Mouse (Mus musculus): Measurements from ENCODE around the gene Setdb2.
A peak's percentile ranks its signal among the peaks of the same experiment; 100 is the strongest.
"Not testable (repeated sequence)": the region's sequence is repeated elsewhere in the genome, so short reads cannot be mapped to it uniquely, and the experiment has no call there.

Gene Setdb2

DNA sequence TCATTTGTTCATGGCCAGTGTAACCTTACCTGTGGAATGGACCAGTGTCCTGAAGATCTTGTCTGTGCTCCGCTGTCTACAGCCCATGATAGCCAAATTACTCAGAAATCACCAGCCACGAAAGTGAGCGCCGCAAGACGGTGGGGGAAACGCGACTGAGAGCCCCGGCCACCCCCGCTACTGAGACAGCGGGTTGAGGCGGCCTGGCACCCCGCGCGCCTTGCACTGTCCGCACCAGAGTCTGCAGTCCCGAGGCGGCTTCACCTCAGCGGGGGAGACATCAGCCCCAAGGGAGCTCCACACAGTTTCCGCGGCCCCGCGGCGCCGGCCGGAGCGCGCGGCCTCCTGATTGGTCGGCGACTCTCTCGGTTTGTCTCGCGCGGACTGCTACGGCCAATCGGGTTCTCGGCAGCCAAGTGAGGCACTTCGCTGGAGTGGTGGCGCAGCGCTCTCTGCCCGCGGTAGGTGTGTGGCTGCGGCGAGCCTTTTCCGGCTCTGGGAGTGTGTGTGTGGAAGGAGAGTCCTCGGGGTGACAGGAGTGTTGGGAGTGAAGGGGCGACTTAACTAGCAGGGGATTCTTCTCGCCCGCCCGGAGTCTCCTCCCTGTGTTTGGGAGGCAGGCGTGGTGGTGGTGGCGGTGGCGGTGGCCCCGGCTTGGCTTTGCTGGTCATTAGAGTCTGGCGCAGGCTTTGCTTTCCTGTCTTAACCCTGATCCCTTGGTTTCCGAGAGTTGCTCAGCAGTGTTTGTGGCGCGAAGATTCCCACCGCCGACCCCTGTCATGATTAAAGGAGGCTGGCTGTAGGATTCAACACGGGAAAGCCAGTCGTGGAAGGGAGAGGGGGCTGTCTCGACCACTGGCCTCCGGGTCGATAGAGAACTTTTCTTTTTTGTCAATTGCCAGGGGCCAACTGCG, at the start of gene Setdb2, which contains the start of gene Cab39l:
Gene Setdb2, minus strand, starts transcription at position 327 of the 914 bp plus-strand sequence.
Gene Cab39l, plus strand, starts transcription at position 415 of the 914 bp plus-strand sequence.
- DNase-seq (ENCODE audit: low read depth): peak; percentile 96

DNA sequence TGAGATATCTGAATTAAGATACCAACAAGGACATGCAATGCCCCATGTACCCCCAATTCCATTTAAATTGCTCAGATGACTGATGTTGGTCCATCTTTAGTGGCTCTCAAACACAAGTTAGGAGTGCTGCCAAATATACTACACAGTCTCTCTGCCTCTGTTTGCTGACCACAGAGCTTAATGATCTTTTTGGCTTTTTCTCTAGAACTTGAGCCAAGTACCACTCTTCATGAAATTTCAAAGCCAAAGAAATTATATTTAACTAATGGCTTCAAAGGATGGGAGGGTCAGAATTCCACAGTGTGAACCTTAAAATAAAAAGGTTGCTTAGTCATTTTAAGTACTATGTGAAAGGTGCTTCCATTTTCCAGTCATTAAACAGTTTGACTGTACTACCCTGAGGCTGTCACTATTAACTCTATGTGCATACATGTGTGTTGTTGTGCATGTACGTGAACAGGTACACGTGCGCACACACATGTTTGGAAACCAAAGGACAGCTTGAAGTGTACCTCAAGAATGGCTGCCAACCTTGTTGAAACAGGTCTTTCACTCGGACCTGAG, 44.6 kb upstream of the Setdb2 start:
- no peak for DNase-seq (ENCODE audit: low read depth)

DNA sequence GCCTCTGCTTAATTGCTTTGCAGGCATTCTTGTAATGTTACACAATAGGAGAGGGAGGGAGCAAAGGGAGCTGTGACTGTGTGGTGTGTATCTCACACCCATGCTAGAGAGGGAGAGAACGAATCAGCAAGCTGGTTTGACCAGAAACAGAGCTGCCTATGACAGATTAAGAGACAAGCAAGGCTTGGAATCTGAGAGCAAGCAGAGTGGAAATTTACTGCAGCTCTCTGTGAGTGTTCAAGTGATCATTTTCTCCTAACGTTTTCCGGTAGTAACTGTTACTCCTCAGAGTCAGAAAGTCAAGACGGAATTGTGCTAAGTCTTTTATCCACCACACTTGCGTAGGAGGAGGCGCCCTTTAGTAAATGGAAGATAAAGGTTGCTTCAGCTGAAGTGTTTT, 38.0 kb upstream of the Setdb2 start:
- DNase-seq (ENCODE audit: low read depth): no peak

DNA sequence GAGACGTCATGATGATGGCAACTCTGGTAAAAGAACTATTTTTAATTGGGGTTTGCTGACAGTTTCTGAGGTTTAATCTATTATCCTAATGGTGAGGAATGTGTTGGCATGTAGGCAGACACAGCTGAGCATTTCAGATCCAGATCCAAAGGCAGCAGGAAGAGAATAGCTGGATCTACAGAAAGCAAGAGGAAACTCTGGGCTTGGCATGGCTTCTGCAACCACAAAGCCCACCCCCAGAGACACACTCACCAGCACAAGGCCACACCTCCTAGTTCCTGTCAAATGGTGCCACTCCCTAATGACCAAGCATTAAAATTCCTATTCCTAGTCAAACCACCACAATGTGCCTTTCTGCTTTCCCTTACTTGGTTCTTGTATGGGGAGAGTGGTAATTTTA, 30.1 kb upstream of the Setdb2 start:
- DNase-seq (ENCODE audit: low read depth): no peak

DNA sequence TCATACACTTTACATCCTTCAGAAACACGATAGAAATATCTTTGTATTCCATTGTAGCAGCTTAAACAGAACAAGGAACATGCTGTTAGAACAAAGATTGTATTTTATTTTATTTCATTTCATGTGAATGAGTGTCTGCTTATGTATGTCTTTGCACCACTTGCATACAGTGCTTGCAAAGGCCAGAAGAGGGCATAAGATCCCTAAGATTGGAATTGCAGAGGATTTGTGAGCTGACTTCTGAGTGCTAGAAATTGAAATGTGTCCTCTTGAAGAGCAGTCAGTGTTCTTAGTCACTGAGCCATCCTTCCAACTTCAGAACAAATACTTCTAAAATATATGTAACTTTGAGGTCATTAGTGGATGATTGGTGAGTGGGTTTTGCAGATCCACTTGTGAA, 27.1 kb upstream of the Setdb2 start:
- peak; percentile 9 for DNase-seq (ENCODE audit: low read depth)

DNA sequence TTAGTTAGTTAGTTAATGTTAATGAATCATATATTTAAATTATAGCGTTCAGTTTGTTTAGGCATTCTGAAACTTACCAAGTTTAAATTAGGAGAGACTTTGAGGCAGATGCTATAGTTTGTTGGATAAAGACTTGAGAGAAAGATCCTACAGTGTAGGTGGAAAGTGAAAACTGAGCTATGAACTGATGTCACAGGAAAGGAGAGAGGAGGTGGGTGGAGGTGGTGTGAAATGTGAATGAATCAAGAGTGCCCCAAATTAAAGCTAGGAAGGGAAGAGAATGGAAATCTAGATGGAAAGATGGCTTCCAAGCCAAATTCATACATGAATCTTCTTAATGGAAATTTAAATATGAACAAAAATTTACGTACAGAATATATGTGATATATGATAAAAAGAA, 25.8 kb upstream of the Setdb2 start:
- no peak for DNase-seq (ENCODE audit: low read depth)

DNA sequence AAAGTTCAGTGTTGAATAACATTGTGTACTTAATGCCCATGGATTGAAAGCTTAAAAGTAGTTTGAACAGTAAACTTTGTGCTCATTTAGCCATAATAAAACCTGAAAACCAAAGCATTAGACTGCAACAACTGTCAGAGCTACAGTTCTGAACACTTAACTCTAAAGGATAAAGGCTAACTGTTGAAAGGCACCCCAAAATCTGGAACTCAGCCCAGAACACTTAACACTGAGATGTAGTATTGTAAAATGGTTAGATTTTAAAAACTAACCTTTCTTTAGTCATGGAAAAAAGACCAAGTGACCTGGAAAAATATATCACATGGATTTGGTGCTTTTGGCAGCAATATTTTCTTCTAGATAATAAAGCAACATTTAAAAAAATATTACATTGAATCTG, 7.3 kb upstream of the Setdb2 start:
- no peak for DNase-seq (ENCODE audit: low read depth)

DNA sequence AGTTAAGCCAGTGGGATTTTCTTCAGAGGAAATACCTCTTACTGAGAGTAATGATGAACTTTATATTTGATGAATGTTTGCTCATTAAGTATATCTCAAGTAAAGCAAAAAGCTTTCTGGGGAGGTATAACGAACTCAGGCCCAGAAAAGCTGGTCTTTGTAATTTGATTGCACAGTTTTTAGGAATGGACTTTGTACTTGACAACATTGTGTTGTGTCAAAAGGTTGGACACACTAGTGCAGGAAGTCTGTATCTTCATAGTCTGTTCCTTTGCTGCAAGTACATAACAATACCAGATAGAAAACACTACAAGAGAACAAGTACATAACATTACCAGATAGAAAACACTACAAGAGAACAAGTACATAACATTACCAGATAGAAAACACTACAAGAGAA, 4.7 kb upstream of the Setdb2 start:
- DNase-seq (ENCODE audit: low read depth): no peak

DNA sequence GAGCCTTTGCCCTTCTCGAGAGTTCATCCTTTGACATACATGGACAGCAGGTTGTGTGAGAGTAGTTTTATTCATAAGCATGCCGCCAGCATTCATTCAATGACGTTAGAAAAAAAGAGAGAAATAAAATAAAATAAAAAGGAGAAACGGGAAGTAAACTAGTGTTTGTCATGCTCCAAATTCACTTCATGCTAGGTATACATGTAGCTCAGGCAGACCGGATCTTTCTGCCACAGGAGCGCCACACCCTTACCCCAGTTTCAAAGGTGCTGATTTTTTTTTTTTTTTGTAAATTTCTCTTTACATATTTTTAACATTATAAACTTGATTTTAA, 755 bp upstream of the Setdb2 start:
- no peak for DNase-seq (ENCODE audit: low read depth)

DNA sequence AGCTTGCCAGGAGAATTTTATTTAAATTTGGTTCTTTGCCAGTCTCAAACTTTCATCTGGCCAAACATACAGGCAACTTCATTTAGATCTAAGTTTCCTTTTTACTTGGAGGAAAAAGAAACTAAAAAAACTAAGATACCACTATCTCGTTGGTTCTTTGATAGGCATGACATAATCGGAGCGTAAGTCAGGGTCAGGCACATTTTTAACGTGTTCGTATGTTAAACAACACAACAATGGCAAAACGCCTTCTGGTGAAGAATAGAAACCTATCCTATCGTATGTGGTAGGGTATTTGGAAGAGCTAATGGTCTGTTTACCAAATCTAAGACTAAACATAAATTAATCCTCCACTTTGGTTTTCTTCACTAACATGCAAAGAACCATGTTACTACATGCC, 645 bp downstream of the Setdb2 start:
- DNase-seq (ENCODE audit: low read depth): no peak

DNA sequence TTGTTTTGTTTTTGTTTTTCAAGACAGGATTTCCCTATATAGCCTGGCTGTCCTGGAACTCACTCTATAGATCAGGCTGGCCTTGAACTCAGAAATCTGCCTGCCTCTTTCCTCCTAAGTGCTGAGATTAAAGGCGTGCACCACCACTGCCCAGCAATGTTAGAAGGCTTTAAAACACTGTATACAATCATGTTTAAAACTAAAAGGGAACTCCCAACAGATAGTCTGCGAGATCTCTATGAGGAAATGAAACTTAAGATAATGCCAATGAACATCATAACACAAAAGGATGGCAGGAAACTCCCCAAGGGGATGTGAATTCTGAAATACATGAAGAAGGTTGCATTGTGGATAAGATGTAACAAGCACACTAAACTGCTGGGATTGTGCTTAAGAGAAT, 2.2 kb downstream of the Setdb2 start:
- DNase-seq (ENCODE audit: low read depth): peak; percentile 14

DNA sequence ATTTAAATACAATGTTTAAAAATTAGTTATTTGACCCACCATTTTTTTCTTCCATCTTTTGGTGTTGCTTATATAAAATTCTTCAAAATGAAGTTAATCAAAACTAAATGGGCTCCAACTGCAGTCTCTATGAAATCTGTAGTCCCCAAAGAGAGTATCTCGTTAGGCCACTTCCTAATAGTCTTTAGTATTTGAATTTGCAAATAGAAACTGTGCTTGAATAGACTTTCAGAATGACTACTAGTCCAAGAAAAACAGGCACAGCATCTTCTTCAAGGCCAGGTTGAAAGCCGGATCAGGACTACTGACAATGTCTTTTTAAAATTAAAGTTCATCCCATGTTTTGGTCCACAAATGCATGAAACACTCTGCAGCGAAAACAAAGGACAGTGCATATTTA, 3.3 kb downstream of the Setdb2 start:
- no peak for DNase-seq (ENCODE audit: low read depth)

DNA sequence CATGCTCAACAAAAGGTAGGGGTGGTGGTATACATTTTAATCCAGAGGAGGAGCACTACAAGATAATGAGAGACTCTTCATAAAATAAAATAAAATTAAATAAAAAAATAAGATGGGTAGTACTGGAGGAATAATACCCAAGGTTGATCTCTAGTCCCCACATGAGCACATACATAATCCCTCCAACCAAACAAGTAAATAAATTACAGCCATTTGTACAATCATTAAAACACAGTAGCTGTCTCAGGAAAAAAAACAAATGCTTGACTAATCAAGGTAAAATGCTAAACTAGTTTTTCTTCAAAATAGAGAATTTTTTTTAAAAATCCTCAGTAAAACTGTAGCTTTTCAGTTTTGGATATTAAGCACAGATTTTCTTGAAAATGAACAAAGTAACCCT, 5.5 kb downstream of the Setdb2 start:
- DNase-seq (ENCODE audit: low read depth): no peak

DNA sequence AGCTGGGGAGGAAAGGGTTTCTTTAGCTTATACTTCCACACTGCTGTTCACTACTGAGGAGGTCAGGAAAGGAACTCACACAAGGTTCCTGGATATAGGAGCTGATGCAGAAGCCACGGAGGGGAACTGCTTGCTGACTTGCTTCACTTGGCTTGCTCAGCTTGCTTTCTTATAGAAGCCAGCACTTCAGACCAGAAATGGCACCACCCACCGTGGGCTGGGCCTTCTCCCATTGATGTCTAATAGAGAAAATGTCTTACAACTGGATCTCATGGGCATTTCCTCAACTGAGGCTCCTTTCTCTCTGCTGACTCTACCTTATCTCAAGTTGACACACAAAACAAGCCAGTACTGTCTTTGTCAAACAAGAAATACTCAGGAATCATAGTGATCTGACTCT, 6.8 kb downstream of the Setdb2 start:
- DNase-seq (ENCODE audit: low read depth): peak; percentile 9

DNA sequence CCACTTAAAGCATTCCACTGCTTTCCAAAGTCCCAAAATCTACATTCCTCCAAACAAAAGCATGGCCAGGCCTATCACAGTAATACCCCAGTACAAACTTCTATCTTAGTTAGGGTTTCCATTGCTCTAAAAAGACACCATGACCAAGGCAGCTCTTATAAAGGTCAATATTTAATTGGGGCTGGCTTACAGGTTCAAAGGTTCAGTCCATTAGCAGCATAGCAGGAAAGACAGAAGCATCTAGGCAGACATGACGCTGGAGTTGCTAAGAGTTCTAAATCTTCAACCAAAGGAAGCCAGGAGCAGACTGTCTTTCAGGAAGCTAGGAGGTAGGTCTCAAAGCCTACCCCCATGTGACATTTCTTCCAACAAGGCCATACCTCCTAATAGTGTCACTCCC, 10.1 kb downstream of the Setdb2 start:
- DNase-seq (ENCODE audit: low read depth): no peak

DNA sequence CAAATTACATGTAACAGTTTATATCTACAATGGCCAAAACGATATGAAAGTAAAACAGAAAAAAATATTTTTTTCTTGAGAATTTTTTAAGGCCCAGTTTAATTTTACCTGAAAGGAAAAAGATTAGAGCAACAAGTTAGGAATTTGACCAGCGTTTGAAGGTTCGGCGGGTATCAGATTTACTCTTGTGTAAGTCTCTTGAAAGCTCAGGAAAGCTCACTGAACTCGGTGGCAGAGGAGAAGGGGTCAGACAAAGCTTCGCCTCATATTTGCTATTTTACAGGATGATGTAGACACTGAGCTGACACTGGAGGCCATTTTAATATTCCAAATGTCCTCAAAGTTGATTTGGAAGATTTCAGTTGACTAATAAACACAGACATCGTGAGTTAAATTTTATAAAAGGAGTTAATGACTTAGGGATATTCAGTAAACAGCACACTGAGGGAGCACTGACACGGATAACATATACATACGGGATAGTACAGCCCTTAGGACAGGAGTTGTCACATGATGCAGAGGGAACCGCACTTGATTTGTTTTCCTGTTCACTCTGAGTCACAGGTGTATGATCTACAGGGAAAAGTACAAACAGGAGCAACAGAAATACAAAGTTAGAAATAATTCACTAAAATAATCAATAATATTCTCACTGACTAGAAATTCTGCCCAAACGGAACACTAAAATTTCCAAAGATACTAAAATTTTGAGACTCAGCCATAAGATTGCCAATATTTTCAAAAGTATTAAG, 17.6 kb downstream of the Setdb2 start:
- no peak for DNase-seq (ENCODE audit: low read depth)

DNA sequence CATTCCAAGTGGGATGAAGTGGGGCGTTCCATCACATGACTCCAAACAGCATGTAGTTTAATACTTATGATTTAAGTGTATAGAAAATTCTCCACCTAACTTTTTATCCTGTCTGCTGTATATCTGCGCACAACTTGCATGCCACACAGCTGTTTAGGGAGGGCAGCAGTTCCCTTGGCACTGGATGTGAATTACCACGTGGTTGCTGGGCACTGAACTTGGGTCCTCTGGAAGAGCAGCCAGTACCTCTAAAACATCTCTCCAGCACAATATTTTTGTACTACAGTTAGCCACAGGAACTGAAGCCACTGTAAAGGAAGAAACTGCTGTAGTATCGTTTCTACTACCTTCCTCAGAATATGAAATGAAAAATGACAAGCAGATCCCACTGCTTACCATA, 22.5 kb downstream of the Setdb2 start:
- no peak for DNase-seq (ENCODE audit: low read depth)

DNA sequence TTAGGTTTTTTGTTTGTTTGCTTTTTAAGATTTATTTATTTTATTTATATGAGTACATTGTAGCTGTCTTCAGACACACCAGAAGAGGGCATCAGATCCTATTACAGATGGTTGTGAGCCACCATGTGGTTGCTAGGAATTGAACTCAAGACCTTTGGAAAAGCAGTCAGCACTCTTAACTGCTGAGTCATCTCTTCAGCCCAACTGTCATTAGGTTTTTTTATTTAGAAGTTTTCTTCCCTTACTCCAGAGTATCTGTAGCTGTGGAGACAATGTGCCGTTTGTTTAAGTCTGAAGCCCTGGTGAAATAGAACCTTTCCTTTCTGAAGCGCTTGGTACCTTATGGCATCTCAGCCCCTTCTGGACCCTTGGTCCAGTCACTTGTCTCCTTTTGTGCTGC, 25.7 kb downstream of the Setdb2 start:
- DNase-seq (ENCODE audit: low read depth): not testable (repeated sequence)

DNA sequence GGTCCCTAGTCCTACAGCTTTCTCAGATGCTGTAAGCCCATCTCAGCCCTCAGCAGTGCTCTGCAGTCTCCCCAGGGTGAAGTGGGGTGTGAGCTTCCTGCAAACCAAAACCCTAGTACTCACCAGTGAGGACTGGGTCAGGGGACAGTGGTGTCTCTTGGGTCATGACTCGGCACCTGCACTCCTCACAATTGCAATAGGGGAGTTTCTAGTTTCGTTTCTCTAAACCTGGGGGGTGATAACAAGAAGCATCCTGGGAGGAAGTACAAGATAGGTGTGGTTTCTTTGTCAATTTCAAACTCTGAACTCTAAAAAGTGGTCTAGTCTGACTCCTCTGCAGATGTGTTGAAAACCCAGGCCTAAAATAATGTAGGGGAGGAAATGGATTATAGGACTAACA, 43.7 kb downstream of the Setdb2 start:
- DNase-seq (ENCODE audit: low read depth): peak; percentile 72

DNA sequence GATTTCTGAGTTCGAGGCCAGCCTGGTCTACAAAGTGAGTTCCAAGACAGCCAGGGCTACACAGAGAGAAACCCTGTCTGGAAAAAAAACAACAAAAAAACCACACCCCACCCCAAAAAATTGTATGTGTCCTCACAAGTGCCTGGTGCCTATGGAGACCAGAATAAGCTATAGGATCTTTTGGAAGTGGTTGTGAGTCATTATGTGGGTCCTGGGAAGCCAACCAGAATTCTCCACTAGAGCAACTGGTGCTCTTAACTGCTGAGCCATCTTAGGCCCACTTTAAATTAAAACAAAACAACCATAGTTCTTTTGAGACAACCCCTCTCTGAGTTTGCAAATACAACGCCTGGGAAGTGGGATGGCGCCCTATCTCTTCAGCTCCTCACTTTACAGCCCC, 45.4 kb downstream of the Setdb2 start, which contains the start of gene Phf11c:
Gene Phf11c, minus strand, starts transcription at position 101 of the 400 bp plus-strand sequence.
- DNase-seq (ENCODE audit: low read depth): no peak

DNA sequence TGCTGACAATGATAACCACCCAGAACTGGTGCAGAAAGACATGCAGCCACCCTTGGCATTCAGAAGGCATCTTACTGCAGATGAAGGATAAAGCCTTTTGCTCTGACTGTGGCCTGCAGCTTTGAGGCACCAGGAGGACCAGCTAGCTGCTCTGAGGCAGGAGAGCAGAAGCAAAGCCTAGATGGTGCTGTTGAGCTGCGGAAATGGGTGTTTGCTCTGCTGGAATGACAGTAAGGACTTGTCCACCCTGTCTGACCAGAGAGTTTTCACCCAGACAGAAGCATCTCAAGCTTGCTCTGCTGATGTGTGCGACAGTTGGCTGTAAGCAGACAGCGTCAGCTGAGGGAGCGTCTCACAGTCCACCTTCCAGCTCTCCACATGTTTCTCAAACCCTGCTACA, 50.5 kb downstream of the Setdb2 start:
- not testable (repeated sequence) for DNase-seq (ENCODE audit: low read depth)

DNA sequence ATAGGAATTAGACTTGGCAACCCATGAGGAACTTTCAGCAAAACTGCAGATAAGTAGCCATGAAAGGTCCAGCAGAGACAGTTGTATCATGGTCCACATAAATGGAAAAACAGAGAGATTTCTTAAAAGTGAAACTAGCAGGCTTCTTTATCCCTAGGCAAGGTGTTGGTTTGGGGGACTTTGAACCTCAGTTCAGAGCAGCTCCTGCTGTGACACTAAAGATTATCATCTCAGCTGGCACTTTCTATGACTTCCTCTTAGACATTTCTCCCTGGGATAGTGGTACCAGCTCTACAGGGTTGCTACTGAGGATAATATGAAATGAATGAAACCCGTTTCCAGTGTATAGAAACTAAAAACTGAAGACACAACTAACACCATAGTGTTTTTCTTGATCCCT, 51.2 kb downstream of the Setdb2 start:
- DNase-seq (ENCODE audit: low read depth): no peak

Measured in induced T-regulatory cell, adult 2 months (primary cell).